Mouse (Mus musculus): ENCODE data around the gene Olfr576.

GRCm38 (mm10) chr7:102942475-102942874, 20.0 kb upstream of the Olfr576 start, which contains the start of gene Olfr573-ps1:
- TF ChIP-seq CTCF (IDR thresholded peaks at IDR 0.05; ENCODE audit: extremely low read depth, insufficient read length, insufficient replicate concordance, low read depth, low read length) (no peak), POLR2A (IDR thresholded peaks at IDR 0.05; ENCODE audit: low read depth, low read length) (no peak)
